Mouse (Mus musculus) cerebellum, postnatal 36 days (tissue): Measurements from ENCODE around the gene Ap5b1.

Experiments
- DNase-seq, 2 experiments: peaks; one replicate each; pipeline ENCODE4 v3.0.0; 2021 to 2022; ENCODE audit warnings: mixed read lengths in 2 of 2

Ap5b1 gene

DNA sequence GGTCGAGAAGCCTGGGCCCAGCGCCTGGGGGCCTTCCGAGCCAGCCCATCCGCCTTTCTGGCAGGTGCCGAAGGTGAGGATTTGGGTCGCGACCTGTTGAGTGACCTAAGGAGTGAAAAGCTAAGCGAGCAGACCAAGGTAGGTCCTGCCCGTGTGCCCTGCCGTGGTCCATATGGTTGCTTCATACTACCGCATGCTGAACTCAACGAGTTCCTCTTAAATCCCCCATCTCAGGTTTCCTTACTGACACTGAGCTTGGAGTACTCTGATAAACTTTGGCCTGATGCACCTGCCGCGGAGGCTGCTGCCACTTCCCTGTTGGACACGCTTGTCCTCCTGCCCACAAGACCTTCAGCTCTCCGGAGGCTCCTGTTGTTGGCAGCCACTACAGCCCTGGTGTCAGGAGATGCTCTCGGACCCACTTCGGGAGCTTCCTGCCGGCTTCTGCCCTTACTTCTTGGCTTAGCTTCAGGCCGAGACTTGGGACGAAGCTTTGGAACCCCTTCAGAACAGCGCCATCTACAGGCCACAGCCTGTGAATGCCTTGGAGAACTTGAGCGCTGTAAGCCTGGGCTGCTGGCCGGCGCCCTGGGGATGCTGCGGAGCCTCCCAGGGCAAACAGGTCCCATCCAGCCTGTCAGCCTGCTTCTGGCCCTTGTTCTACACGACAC lies 780 bp downstream of the Ap5b1 start:
- DNase-seq, result peak; percentile 83 to 89

DNA sequence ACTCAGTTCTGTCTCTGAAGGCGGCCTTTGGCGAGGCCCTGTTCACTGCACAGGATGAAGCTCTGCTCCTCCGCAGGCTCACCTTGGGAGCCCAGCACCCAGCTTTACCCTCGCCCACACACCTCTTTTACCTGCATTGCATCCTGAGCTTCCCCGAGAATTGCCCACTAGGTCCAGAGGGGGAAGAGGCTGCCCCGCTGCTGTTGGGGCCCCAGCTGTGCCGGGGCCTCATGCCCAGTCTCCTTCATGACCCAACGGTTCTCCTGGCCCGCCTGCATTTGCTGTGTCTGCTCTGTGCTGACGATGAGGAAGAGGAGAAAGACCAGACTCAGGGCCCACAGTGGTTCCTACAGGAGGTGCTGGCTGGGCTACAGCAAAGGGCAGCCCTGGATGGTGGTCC lies 1.7 kb downstream of the Ap5b1 start:
- no peak for DNase-seq

DNA sequence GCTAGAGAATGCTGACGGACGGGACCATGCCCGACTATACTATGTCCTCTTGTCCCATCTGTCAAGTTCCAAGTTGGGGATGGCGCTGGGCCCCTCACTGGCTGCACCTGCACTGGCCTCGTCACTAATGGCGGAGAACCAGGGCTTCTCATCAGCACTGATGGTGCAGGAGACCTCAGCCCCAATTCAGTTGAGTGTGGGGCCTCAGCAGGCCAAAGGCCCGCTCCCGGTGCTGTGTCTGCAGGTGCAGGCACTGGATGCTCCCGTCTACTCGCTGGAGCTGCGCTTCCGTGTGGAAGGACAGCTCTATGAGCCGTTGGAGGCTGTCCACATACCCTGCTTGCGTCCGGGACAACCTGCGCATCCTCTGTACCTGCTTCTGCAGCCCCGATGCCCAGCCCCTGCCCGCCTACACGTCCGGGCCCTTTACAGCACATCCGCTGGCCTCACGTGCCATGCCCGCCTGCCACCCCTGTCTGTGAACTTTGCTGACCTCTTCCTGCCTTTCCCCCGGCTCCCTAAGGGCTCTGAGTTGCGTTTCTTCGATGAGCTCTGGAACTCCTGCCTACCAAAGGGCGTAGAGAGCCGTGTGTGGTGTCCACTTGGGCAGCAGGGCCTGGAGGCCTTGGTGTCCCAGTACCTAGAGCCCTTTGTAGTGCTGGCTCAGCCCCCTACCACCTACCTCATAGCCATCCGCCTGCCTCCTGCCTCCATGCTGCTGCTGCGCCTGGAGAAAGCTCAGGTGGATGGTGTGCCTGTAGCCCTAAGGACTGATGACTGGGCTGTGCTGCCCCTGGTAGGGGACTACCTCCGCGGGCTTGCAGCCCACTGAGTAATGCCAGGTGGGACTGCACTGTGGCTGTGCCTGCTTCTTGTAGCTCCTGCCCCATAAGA lies 2.8 kb downstream of the Ap5b1 start:
- DNase-seq, result no peak

DNA sequence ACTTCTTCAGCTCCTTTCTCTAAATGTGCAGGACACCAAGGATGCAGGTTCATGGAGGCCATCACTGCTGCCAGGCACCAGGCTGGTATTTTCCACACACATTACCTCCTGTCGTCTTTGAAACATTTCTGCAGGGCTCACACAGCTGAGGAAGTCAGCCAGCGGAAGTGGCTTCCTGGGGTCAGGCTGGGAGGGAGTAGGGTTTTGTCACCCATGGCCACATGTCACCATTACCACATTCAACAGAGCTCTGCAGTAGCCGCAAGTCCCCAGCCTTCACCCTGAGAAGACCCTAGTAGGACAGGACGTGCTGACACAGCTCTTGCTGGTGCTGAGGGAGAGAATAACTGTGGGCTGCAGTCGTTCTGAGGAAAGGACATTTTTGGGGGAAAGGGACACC lies 4.0 kb downstream of the Ap5b1 start:
- DNase-seq, result no peak

DNA sequence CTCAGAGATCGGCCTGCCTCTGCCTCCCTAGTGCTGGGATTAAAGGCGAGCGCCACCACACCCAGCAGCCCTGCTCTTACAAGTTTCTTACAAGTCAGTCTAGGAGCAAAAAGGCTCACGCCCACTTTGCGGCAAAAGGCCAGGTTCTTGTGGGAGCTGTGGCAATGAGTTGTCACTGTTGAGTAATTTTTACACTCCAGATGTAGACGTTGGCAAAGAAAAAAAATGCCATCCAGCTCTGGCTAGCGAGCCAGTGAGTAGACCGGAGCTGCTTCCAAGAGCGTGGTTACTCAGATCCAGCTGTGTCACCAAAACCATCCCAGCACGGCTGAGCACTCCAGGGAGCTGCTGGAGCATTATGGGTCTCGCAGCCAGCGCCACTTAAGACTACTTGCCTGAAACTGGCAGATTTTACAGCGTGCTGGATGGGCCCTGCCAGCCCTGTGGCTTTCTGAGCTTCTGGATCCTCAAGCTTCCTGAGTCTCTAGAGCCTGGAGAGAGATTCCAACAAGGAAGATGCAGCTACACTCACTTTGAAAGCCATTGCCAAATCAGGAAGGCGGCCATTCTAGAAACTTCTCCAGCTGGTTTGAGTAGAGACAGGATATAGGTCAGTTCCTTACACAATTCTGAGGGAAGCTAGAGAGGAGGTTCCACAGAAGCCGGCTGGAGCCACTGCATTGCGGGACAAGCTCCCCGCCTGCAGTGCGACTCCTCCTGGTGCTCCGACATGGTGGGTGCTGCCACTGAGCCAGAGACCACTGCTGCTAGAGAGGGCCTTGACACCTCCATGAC lies 4.7 kb downstream of the Ap5b1 start:
- no peak for DNase-seq

DNA sequence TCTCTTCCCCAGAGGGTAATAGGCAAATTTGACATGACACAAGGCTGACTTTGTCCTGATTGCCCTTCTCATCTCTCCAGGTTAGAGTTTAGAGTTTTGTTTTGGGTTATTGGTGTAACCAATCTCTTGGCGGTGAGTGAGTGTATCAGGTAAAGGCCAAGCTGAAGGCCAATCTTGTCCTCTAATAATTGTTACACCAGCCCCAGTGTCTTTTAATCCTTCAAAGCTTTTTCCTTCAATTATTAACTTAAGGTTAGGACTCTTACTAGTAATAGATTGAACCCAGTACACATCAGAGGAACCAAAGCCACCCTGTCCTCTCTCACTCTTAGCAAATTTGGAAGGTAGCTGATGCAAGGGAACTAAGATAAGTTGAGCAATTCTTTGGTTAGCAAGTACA lies 7.5 kb downstream of the Ap5b1 start:
- DNase-seq, result no peak

DNA sequence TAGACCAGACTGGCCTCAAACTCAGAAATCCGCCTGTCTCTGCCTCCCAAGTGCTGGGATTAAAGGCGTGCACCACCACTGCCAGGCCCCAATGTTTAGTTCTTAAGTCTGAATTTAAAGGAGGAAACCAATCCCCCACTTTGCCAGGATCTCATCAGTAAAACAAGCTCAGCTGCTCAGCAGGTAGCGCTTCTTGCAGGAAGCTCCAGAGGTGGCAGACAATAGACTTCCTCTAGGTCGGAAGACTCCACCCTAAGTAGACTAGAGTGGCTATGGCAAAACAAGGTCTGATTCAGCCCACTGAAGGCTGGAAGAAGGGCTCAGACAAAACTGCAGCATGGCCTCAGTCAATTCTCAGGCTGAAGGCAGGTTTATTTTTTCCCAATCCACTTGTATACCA lies 12.1 kb downstream of the Ap5b1 start:
- DNase-seq, result no peak

DNA sequence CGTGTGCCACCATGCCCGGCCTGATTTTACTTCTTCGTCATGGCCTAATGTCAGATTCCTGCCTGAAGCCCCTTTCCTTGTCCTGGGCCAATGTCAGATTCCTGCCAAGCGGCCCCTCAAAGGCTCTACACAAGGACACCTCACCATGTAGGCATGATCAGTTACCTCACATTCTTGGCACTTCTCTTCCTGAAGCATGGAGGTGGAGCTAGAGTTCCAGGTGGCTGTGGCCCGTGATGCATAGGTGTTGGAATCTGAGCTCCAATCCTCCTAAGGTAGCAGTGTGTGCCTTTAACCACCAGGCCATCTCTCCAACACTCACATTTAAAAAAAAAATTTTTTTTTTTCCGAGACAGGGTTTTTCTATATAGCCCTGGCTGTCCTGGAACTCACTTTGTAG lies 13.0 kb downstream of the Ap5b1 start:
- no peak for DNase-seq

DNA sequence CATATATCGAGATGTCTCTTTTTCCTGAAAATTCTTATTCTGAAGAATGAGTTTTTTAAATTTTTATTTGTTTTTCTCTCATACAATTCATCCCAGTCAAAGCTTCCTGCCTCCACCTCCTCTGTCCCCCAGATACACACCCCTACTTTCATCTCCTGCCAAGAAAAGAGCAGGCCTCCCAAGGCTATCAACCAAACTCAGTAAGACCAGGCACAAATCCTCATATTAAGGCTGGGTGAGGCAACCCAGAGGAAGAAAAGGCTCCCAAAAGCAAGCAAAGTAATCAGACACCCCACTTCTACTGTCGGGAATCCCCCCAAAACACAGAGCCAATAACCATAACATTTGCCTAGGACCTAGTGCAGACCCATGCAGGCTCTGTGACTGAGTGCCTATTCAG lies 14.2 kb downstream of the Ap5b1 start:
- DNase-seq, result no peak

DNA sequence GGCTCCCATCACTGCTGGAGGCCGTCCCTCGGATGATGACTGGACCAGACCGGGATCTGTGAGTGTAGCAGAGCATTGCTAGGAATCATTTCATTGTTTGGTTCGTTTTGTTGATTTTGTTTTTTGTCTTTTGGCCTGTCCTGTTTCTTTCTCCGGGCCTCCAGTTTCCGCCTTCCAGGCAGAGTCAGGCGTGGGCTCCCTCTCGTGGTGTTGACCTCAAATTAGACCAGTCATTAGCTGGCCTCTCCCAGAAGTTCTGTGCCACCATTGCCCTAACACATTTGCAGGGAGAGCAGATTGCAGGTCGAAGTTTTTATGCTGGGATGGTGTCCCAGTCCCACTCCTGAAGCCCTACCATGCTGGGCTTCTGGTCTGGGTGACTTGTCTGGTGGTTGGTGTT lies 21.3 kb downstream of the Ap5b1 start:
- DNase-seq, result no peak

DNA sequence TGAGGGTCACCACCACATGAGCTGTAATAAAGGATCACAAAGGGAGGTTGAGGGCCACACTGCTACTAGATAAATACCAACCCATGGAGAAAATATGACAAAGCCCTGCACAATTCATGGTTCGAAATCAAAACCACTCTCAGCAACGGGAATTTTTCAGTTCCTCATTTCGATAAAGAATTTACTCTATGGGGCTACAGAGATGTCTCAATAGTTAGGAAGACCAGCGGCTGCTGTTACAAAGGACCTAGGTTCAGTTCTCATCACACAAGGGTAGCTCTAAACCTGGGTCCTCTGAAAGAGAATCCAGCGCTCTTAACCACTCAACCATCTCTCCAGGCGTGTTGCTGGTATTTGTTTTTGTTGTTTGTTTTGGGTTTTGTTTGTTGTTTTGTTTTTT lies 24.1 kb downstream of the Ap5b1 start:
- DNase-seq, result no peak

DNA sequence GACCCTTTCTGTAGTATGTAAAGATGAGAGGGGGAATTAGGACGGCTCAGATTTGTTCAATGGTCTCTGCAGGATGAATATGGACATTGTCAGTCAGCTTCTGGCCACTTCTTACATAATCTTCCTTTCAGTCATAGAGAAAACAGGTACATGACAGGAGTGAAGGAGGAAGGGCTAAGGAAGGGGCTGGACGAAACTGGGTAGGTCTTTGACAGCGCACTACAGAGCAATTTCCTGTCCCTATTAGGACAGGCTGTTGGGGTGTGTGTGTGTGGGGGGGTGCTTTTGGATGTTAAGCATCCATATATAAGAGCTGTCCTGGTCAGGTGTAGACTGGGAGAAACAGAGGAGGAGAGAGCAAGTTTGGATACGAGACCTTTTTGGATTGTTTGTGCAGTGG lies 31.4 kb downstream of the Ap5b1 start:
- no peak for DNase-seq

DNA sequence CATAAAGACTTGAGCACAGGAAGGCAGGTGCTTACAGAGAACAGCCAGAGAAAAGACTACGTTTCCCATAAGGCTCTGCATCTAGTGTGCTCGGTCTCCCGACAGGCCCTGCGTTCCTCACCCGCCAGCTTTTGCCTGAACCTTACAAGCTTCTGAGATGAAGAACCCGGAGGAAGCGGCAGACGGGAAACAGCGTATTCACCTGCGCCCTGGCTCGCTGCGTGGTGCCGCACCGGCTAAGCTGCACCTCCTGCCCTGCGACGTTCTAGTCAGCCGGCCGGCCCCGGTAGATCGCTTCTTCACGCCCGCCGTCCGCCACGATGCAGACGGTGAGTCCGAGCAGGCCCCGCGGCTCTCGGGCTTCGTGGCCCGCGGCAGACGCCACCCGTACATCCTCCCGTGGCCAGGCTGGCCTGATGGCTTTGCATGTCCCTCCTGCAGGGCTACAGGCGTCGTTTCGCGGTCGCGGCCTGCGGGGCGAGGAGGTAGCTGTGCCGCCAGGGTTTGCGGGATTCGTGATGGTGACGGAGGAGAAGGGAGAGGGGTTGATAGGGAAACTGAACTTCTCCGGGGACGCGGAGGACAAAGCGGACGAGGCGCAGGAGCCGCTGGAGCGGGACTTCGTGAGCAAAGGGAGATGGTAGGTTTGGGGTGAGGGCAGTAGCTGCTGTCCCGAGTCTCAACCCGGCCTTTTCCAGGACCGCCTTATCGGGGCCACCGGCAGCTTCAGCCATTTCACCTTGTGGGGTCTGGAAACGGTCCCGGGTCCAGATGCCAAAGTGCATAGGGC lies 34.1 kb downstream of the Ap5b1 start, which contains the start of gene Rnaseh2c:
Rnaseh2c (plus strand) TSS at position 122 of the 790 bp plus-strand sequence.
- peak; percentile 80 to 81 for DNase-seq

DNA sequence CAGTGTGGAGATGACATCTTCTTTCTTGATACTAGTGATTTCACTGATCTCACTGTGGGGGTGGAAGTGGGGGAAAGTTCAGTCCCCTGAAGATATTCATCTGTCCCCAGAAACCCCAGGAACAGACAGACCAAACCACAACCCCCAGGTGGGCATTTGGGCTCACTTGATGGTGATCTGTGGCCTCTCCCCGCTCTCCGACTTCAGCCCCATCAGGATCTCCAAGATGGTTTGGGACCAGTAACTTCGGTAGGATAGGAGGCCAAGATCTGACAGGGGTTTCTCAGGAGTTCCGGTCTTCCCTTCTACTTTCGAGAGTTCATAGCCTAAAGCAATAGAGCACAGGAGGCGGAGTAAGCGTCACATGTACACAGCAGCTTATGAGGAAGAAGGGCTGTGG lies 35.8 kb downstream of the Ap5b1 start:
- DNase-seq, result no peak

DNA sequence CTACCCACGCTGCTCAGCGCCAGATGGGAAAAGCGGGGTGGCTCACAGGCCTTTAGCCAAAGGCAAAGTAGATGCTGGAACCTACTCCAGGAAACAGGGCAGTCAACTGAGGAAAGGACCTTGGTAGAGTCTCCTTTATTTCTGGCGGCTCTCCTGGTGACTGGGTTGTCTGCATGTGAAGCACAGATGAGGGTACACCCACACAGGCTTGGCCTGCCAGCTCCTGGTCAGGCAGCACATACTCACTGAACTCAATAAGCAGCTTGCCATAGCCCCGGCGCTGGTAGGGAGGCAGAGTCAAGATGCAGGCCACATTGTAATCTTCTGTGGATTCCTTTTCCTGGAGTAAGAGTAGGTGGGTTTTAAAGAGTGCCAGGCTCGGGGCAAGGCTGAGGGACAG lies 37.3 kb downstream of the Ap5b1 start:
- DNase-seq, result no peak

DNA sequence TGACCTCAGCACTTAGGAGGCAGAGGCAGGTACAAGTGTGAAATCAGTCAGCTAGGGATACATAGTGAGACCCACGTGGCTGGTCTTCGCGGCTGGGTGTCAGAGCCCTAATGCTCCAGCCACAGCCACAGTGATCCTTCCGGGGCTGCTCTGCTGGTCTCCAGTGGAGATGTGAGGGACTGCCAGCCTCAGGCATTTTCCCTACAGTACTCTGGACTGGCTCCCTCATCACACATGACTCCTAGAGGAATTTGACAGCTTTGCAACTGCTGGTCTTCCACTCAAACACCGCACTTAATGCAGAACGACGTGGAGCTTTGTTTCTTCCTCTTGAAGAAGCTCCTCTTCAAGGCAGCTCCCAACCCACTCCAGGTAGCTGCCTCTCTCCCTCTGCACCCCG lies 38.4 kb downstream of the Ap5b1 start:
- no peak for DNase-seq

DNA sequence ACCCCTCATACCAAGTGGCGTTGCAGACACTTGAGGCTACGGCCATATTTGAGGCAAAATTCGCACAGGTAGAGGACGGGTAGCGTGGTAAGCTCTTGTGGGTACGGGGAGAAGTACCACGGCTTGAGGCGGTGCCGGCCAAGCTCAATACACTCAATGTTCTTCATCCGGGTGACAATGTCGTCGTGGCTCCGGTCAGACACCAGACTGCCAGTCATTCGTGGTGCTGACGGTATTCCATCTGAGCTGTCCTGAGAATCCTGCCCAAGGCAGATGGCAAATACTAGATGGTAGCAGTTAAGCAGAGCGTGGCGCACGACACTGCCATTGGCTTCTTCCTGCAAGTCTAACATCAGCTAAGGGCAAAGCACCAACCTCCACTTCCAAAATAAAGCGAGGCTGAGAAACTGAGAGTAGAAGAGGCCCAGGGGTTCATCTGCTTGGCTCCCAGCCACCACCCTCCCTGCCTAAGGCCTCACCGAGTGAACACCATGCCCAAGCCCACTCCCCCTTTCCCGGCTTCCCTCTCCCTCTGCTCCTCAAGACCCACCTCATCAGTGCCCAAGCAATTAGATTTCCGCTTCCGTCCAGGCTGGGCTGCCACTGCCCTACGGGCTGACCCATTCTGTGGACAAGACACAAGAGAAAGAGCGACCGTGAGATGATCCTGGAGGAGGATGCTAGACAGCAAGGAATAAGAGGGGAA lies 40.0 kb downstream of the Ap5b1 start:
- no peak for DNase-seq

DNA sequence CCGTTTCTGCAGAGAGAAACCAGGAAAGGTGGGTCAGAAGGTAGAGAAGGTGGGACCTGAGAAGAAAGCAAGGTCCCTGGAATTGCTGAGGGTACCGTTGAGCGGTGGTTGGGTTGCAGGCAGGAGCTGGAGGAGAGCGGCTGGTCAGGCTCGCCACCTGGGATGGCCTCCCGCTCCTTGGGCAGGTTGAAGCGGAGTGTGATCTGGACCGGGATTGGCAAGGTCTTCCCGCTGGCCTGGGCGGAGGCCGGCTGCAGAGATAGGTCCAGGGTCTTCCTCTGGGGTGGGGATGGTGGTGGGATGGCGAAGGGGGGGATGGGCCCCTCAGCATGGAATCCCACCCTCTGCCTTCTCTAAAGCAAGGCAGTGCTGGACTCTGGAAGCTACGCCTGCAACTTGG lies 40.9 kb downstream of the Ap5b1 start:
- DNase-seq, result peak in 1 of 2 experiments; percentile 26

DNA sequence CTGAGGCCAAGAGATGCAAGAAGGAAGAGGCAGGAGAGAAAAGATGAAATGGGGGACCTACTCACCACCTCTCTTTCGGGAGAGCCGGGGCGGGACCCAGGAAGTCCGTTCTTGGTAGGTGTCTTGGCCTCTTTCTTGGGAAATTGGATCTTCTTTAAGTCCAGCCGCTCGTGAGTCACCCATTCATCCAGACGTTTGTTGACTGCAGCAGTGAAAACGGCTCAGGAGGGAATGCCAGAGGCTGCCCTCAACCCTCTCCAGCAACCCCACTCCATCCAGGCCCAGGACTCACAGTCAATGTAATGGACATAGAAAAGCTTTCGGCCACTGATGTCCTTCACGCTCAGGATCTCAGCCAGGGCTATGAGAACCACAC lies 41.3 kb downstream of the Ap5b1 start:
- no peak for DNase-seq

DNA sequence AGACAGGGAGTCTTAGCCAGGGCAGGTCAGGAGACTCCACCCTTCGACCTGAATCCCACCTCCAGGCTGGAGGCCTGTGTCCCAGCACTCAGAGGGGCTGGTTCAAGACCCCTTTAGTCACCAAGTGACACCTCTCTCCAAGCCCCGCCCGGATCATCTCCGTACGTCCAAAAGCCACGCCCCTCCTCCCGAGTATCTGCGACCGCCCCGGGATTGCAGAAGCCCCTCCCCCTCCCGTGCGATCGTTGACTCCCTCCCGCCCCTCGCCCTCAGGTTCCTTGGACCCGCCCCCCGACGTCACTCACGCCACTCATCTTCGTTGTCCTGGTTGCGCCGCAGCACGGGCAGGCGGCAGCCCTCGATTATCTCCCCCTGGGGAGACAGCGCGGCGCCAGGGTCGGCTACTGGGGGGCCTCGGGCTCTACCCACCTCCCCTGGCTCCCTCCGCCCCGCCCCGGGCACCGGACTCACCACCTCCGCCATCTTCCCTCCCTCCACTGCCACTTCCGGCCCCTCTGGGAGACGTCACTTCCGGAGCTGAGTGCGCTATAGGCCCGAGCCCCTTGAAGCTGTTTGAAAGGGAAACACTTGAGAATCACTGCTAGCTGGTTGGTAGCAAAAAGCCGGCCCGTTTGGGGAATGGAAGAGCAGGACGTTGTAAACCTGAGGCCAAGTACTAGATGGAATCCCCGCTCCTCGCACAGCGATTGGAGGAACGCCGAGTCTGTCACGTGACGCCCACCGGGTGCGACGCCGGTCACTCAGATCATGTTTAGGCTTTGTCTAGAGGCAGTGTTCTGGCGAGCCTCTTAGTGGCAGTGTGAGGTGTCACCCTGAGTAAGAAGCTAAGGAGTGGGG lies 42.0 kb downstream of the Ap5b1 start, which contains the start of gene Kat5:
Kat5 (minus strand) TSS at position 691 of the 858 bp plus-strand sequence.
- DNase-seq, result peak; percentile 89 to 94

DNA sequence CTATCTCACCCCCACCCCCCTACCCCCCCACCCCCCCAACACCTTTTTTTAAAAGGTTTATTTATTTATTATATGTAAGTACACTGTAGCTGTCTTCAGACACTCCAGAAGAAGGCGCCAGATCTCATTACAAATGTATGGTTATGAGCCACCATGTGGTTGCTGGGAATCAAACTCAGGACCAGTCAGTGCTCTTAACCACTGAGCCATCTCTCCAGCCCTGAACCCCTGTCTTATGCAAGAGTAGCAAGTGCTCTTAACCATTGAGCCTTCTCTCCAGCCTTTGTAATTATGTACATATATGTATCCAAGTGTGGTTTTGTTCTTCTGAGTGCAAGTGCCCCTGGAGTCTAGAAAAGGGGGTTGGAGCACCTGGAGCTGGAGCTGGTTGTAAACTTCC lies 44.1 kb downstream of the Ap5b1 start:
- no peak for DNase-seq
